Mouse (Mus musculus): Measurements from ENCODE around the gene Ttc39a.

Gene Ttc39a

GRCm38 (mm10) chr4:109467687-109468086, 61.3 kb downstream of the Ttc39a start:
- no peak for DNase-seq

- DNase-seq: no peak
Observed at GRCm38 (mm10) chr4:109471606-109472005, 65.2 kb downstream of the Ttc39a start.

- no peak for DNase-seq
Observed at GRCm38 (mm10) chr4:109472566-109472965, 66.1 kb downstream of the Ttc39a start.

GRCm38 (mm10) chr4:109475078-109475477, 68.7 kb downstream of the Ttc39a start:
- DNase-seq: no peak

- peak; percentile 58 for DNase-seq
Observed at GRCm38 (mm10) chr4:109475577-109476553, 69.4 kb downstream of the Ttc39a start.

GRCm38 (mm10) chr4:109476554-109477014, 70.2 kb downstream of the Ttc39a start:
- DNase-seq: peak; percentile 87

- no peak for DNase-seq
Observed at GRCm38 (mm10) chr4:109477454-109477853, 71.0 kb downstream of the Ttc39a start.

- no peak for DNase-seq
Observed at GRCm38 (mm10) chr4:109481424-109481823, 75.0 kb downstream of the Ttc39a start.

- DNase-seq: no peak
Observed at GRCm38 (mm10) chr4:109482701-109483100, 76.3 kb downstream of the Ttc39a start.

GRCm38 (mm10) chr4:109484621-109485020, 78.2 kb downstream of the Ttc39a start, which contains the start of gene Rnf11:
Rnf11 (minus strand) TSS chr4:109484728.
- DNase-seq: no peak

GRCm38 (mm10) chr4:109488812-109489211, 82.4 kb downstream of the Ttc39a start:
- no peak for DNase-seq

- DNase-seq: no peak
Observed at GRCm38 (mm10) chr4:109493581-109493980, 87.2 kb downstream of the Ttc39a start.
